Mouse (Mus musculus) cerebellum, adult 2 months (tissue): ENCODE data around the gene Hexim2. TPM values are rescaled to one million over a fixed set of nuclear protein-coding genes. Genes with fewer than 3 reads are reported as not detected.
A peak's percentile ranks its signal among the peaks of the same experiment; 100 is the strongest.

Experiments used
- DNase-seq, 2 experiments: peaks; one replicate each; pipeline ENCODE4 v3.0.0; 2021
- H3K27ac ChIP-seq: fragments of 200-500 bp; 2 replicates; pipeline ENCODE4 v1.5.1; 2012; ENCODE audit warnings: low read length, control low read depth, inconsistent platforms; ENCODE audit not compliant: insufficient read depth
- H3K27me3 ChIP-seq: fragments of 200-500 bp; 2 replicates; pipeline ENCODE4 v1.6.1; 2012; ENCODE audit warnings: inconsistent platforms, mild to moderate bottlenecking, low read length, moderate library complexity; ENCODE audit not compliant: control insufficient read depth, insufficient read depth
- H3K4me1 ChIP-seq: fragments of 200-500 bp; 2 replicates; pipeline ENCODE4 v1.6.1; 2011; ENCODE audit warnings: low read length; ENCODE audit not compliant: control insufficient read depth, insufficient read depth
- H3K4me3 ChIP-seq: fragments of 200-500 bp; replicated peaks from 2 replicates; pipeline ENCODE3; 2011; ENCODE audit warnings: mild to moderate bottlenecking, low read depth, low read length, control low read depth; ENCODE audit not compliant: insufficient read depth
- CTCF ChIP-seq: fragments of 200-500 bp; IDR thresholded peaks from 2 replicates; pipeline ENCODE4 v1.5.1; 2011; ENCODE audit warnings: low read depth, mild to moderate bottlenecking, control low read depth, low read length, moderate library complexity, borderline replicate concordance; ENCODE audit not compliant: insufficient read depth
- POLR2A ChIP-seq: fragments of 200-500 bp; IDR thresholded peaks from 2 replicates; pipeline ENCODE4 v1.6.1; 2011; ENCODE audit warnings: low read length, control low read depth, borderline replicate concordance; ENCODE audit not compliant: insufficient read depth
- WGBS: fragments of 180-500 bp; shearing (Covaris S2); methylation state at CpG from one replicate; pipeline ENCODE4 v1.1.7; 2018; 5-methylcytosine and 5-hydroxymethylcytosine counted together
- polyA plus RNA-seq: library from polyadenylated mRNA; depleted of rRNA; stranded (reverse); fragments of >200 nt; gene quantifications from 2 replicates; pipeline ENCODE4 v1.2.3, GENCODE M21; 2012; rRNA removed

Hexim2 gene
- polyA plus RNA-seq, 1 experiment = 23.0 TPM

- TF ChIP-seq POLR2A = no peak
- no peak for TF ChIP-seq CTCF
- Histone ChIP-seq H3K27me3 (no peaks in the 10 kb centered on the region), H3K27ac (no peak overlapping the region), H3K4me3 (no peak overlapping the region), H3K4me1 (peaks cover 8% of the 10 kb centered on the region)
- 86% methylated on average over 15 of the region's 15 CpGs for WGBS
- DNase-seq = no peak
These were observed 45.7 kb downstream of the Hexim2 start for GRCm38 (mm10) chr11:103177815-103178485.

- WGBS = 88% methylated on average over 8 of the region's 8 CpGs
- no peaks in the 10 kb centered on the region for H3K27me3 ChIP-seq
- TF ChIP-seq CTCF (no peak), POLR2A (no peak)
- no peak for DNase-seq
- H3K4me3 ChIP-seq = no peak overlapping the region
- H3K4me1 ChIP-seq = peaks cover 7% of the 10 kb centered on the region
- H3K27ac ChIP-seq = no peak overlapping the region
These were observed 46.5 kb downstream of the Hexim2 start for GRCm38 (mm10) chr11:103178748-103179147.

DNA sequence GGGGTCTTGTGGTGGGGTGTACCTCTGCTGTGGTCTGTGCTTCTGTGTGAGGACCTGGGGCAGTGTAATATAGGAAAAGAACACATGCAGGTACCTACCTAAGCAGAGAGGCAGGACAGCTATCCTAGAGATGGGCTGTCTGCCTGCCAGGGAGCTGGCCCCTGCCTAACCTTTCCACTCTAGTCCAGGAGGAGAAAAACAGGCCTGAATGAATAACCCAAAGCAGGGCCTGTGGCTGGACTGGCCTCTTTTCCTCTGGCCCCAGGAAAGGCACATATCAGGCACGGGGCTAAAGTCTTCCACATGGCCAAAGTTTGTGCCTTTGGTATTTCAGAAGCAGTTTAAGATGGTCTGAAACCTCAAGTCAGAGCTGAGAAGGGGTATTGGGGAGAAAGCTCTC lies 48.2 kb downstream of the Hexim2 start:
- TF ChIP-seq POLR2A = no peak
- TF ChIP-seq CTCF = no peak
- WGBS = 50% methylated on average over 1 of the region's 1 CpGs
- no peak overlapping the region for H3K4me3 ChIP-seq
- no peaks in the 10 kb centered on the region; the same call in 1 of the 2 replicates for H3K4me1 ChIP-seq
- DNase-seq = no peak
- no peak overlapping the region for H3K27ac ChIP-seq
- no peaks in the 10 kb centered on the region for H3K27me3 ChIP-seq

GRCm38 (mm10) chr11:103181349-103181748 lies 49.1 kb downstream of the Hexim2 start:
- Histone ChIP-seq H3K4me1 (no peaks in the 10 kb centered on the region; the same call in 1 of the 2 replicates), H3K27me3 (no peaks in the 10 kb centered on the region), H3K27ac (no peak overlapping the region), H3K4me3 (no peak overlapping the region)
- TF ChIP-seq POLR2A (no peak), CTCF (no peak)
- WGBS = 80% methylated on average over 9 of the region's 9 CpGs
- no peak for DNase-seq

DNA sequence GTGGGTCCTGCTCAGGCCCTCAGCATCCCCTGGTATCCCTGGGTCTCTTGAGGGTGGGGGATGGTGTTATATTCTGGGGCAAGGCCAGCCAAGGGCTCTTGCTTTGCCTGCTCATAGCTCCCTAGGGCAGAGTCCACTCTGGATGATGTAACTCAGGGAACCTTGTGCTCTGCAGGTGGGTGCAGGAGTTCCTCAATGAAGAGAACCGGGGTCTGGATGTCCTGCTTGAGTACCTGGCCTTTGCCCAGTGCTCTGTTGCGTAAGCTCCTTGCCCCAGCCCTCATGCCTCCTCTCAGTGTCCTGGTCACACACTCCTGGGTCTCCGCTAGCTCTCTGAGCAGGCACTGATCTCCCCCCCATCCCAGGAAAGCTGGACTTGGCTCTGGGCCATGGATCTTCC lies 49.7 kb downstream of the Hexim2 start:
- Histone ChIP-seq H3K27me3 (no peaks in the 10 kb centered on the region), H3K27ac (no peak overlapping the region), H3K4me3 (no peak overlapping the region), H3K4me1 (no peaks in the 10 kb centered on the region; the same call in 1 of the 2 replicates)
- TF ChIP-seq CTCF (no peak), POLR2A (no peak)
- DNase-seq = no peak
- WGBS = 86% methylated on average over 3 of the region's 3 CpGs

DNA sequence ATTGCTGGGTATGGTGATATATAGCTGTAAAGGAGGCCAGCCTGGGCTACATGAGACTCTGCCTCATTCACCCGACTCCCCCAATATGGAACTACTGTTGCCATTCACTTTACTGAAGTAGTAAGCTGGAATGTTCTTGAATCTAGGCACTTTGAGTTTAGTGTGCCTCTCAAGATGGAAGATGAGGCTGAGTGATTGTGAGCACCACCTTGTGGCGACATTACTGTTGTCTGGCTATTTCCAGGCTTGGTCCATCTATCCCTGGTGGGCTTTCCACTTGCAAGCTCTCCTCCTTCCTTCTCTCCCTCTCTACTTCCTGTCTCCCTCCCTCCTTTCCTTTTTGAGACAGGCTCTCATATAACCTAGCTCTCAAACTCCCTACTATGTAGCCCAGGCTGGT lies 52.7 kb downstream of the Hexim2 start:
- H3K27me3 ChIP-seq = no peaks in the 10 kb centered on the region
- TF ChIP-seq POLR2A = no peak
- peak; percentile 68 for TF ChIP-seq CTCF
- WGBS = 44% methylated on average over 2 of the region's 2 CpGs
- H3K4me1 ChIP-seq = peaks cover 4% of the 10 kb centered on the region; the same call in 1 of the 2 replicates
- H3K27ac ChIP-seq = no peak overlapping the region
- H3K4me3 ChIP-seq = no peak overlapping the region
- peak in 1 of 2 experiments; percentile 54 for DNase-seq

Other genes starting within 250 kb of the Hexim2 start
- not detected in 2 replicates for gene Fam187a, start 247.3 kb upstream of the Hexim2 start, polyA plus RNA-seq
- gene Gfap, start 231.5 kb upstream of the Hexim2 start, polyA plus RNA-seq = 207 and 211 TPM in 2 replicates
- gene Kif18b, start 207.3 kb upstream of the Hexim2 start, polyA plus RNA-seq = 0.05 and 0.10 TPM in 2 replicates
- 16.7 and 19.2 TPM in 2 replicates for gene C1ql1, start 185.7 kb upstream of the Hexim2 start, polyA plus RNA-seq
- gene Nmt1, start 104.2 kb upstream of the Hexim2 start, polyA plus RNA-seq = 58.8 and 63.2 TPM in 2 replicates
- gene Dcakd, start 104.1 kb upstream of the Hexim2 start, polyA plus RNA-seq = 58.3 and 63.6 TPM in 2 replicates
- gene Plcd3, start 30.8 kb upstream of the Hexim2 start, polyA plus RNA-seq = 11.8 and 13.1 TPM in 2 replicates
- 60.4 and 61.5 TPM in 2 replicates for gene Acbd4, start 30.7 kb upstream of the Hexim2 start, polyA plus RNA-seq
- 25.5 and 28.8 TPM in 2 replicates for gene Hexim1, start 16.2 kb upstream of the Hexim2 start, polyA plus RNA-seq
- 63.7 and 71.1 TPM in 2 replicates for gene Fmnl1, start 38.7 kb downstream of the Hexim2 start, polyA plus RNA-seq
- gene 1700023F06Rik, start 76.1 kb downstream of the Hexim2 start, polyA plus RNA-seq = 9.4 and 10.0 TPM in 2 replicates
- gene Spata32, start 86.0 kb downstream of the Hexim2 start, polyA plus RNA-seq = 2.7 and 3.2 TPM in 2 replicates
- gene Map3k14, start 135.0 kb downstream of the Hexim2 start, polyA plus RNA-seq = 6.0 and 6.1 TPM in 2 replicates
- gene Arhgap27, start 231.3 kb downstream of the Hexim2 start, polyA plus RNA-seq = 20.7 and 21.1 TPM in 2 replicates